In the genomic region with DNA sequence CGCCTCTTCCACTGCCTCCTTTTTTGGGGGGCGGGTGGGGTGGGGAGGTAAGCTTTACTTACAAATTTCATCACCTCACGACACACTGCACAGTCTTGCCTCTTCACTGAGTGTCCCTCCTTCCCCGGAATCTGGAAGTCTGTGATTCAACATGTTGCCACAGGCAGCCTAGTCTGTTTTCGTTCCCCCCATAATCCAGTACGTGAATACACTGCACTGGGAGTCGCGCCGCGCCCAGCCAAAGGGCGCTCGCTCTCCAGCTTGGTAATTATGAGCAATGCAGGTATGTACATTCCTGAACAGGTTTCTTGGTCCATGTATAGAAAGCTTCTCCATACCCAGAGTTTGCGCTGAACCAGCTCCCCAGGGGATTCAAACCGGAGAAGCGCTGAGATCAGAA, we compare ENCODE assay signal across 14 mouse cellular contexts. TPM values are rescaled to one million over a fixed set of nuclear protein-coding genes. Genes with fewer than 3 reads are reported as not detected.
DNase-seq lines count a peak whose midpoint lies in the region; ATAC-seq and TF ChIP-seq lines count a peak whose summit lies in the region.
"Had no signal": no experiment of that assay in that cellular context is flagged by ENCODE, and none has a peak within 500 bp of the region (broad histone marks: within the 10 kb centered on the region; RNA-seq: fewer than 3 reads in every experiment).

No protein-coding gene starts in this region.

- H3K27me3 ChIP-seq in intestine, embryonic 16.5 days (replicated peaks; ENCODE audit: control insufficient read depth, insufficient read depth, low read length) = no peaks in the 10 kb centered on the region
- no peaks in the 10 kb centered on the region for H3K27me3 ChIP-seq in intestine, postnatal 0 days (replicated peaks; ENCODE audit: control insufficient read depth, insufficient read depth, low read length)
- H3K27me3 ChIP-seq in embryonic facial prominence, embryonic 14.5 days (replicated peaks; ENCODE audit: control insufficient read depth, insufficient read depth, low read length) = no peaks in the 10 kb centered on the region
- no peaks in the 10 kb centered on the region for H3K27me3 ChIP-seq in stomach, embryonic 16.5 days (ENCODE audit: control insufficient read depth, insufficient read depth, low read length)

- no peak overlapping the region for H3K4me3 ChIP-seq in intestine, embryonic 16.5 days (ENCODE audit: low read length)
- no peak overlapping the region for H3K4me3 ChIP-seq in intestine, postnatal 0 days (ENCODE audit: low read depth, low read length)
- H3K4me3 ChIP-seq in embryonic facial prominence, embryonic 14.5 days (ENCODE audit: low read depth, low read length) = no peak overlapping the region
- H3K4me3 ChIP-seq in stomach, embryonic 16.5 days (replicated peaks; ENCODE audit: low read length) = no peak overlapping the region
- H3K4me3 ChIP-seq: megakaryocyte, embryonic 14.5 days had no signal

- H3K27ac ChIP-seq in intestine, embryonic 16.5 days (ENCODE audit: low read length) = no peak overlapping the region
- H3K27ac ChIP-seq in intestine, postnatal 0 days (ENCODE audit: low read depth, low read length) = no peak overlapping the region
- H3K27ac ChIP-seq in embryonic facial prominence, embryonic 14.5 days (replicated peaks; ENCODE audit: low read depth, low read length) = peak overlapping the region; percentile 4; the same call in 1 of the 2 replicates
- H3K27ac ChIP-seq in stomach, embryonic 16.5 days (ENCODE audit: low read length) = peak overlapping the region; percentile 76

- H3K4me2 ChIP-seq in intestine, embryonic 16.5 days (ENCODE audit: low read depth, low read length) = no peak overlapping the region
- H3K4me2 ChIP-seq in intestine, postnatal 0 days (replicated peaks; ENCODE audit: low read depth) = no peak overlapping the region
- peak overlapping the region; percentile 34 for H3K4me2 ChIP-seq in embryonic facial prominence, embryonic 14.5 days (ENCODE audit: low read depth, low read length)
- H3K4me2 ChIP-seq in stomach, embryonic 16.5 days (ENCODE audit: low read depth, low read length) = no peak overlapping the region

- no peaks in the 10 kb centered on the region for H3K9me3 ChIP-seq in intestine, embryonic 16.5 days (ENCODE audit: control insufficient read depth, low read length)
- no peaks in the 10 kb centered on the region for H3K9me3 ChIP-seq in intestine, postnatal 0 days (ENCODE audit: control insufficient read depth)
- H3K9me3 ChIP-seq in embryonic facial prominence, embryonic 14.5 days (ENCODE audit: control insufficient read depth, low read length) = 0 out of 2 replicates have a peak, but pooled peaks cover 6% of the 10 kb centered on the region
- no peaks in the 10 kb centered on the region for H3K9me3 ChIP-seq in stomach, embryonic 16.5 days (replicated peaks; ENCODE audit: control insufficient read depth, low read length)
- H3K9me3 ChIP-seq: G1E had no signal

- WGBS in intestine, embryonic 16.5 days = 47% methylated on average over 15 of the region's 15 CpGs
- WGBS in intestine, postnatal 0 days = 40% methylated on average over 15 of the region's 15 CpGs
- WGBS in embryonic facial prominence, embryonic 14.5 days = 42% methylated on average over 15 of the region's 15 CpGs
- 43% methylated on average over 15 of the region's 15 CpGs for WGBS in stomach, embryonic 16.5 days

- peak; percentile 73 for DNase-seq in R1 (ENCODE audit: low read depth, low spot score)
- DNase-seq in embryonic facial prominence, embryonic 14.5 days (ENCODE audit: low spot score) = peak; percentile 84
- no peak for DNase-seq in cerebellum, adult 9-11 months
- DNase-seq: cerebellum, adult 2 months; forebrain, postnatal 0 days; liver, postnatal 0 days; right cerebral cortex, postnatal 25 days; thymus, postnatal 14 days had no signal

- no peak for TF ChIP-seq CTCF in intestine, postnatal 0 days (IDR thresholded peaks at IDR 0.05; ENCODE audit: low read depth)

- H3K4me1 ChIP-seq in intestine, embryonic 16.5 days (ENCODE audit: control insufficient read depth, insufficient read depth, low read length) = no peaks in the 10 kb centered on the region
- H3K4me1 ChIP-seq in intestine, postnatal 0 days (replicated peaks; ENCODE audit: control insufficient read depth, insufficient read depth, low read length) = no peaks in the 10 kb centered on the region
- no peaks in the 10 kb centered on the region for H3K4me1 ChIP-seq in embryonic facial prominence, embryonic 14.5 days (ENCODE audit: control insufficient read depth, insufficient read depth, low read length)
- H3K4me1 ChIP-seq in stomach, embryonic 16.5 days (ENCODE audit: control insufficient read depth, insufficient read depth, low read length) = no peaks in the 10 kb centered on the region
- H3K4me1 ChIP-seq: megakaryocyte, embryonic 14.5 days had no signal

- H3K36me3 ChIP-seq in intestine, embryonic 16.5 days (ENCODE audit: control insufficient read depth, insufficient read depth, low read length) = peaks cover 8% of the 10 kb centered on the region
- H3K36me3 ChIP-seq in intestine, postnatal 0 days (ENCODE audit: control insufficient read depth, insufficient read depth) = no peaks in the 10 kb centered on the region
- H3K36me3 ChIP-seq in embryonic facial prominence, embryonic 14.5 days (ENCODE audit: control insufficient read depth, insufficient read depth, low read length) = peaks cover 7% of the 10 kb centered on the region; the same call in 1 of the 2 replicates
- no peaks in the 10 kb centered on the region for H3K36me3 ChIP-seq in stomach, embryonic 16.5 days (ENCODE audit: control insufficient read depth, insufficient read depth, low read length)

- peak; percentile 53; the same call in 1 of the 2 replicates for ATAC-seq in intestine, embryonic 16.5 days
- ATAC-seq in intestine, postnatal 0 days = no peak
- peak; percentile 74 for ATAC-seq in embryonic facial prominence, embryonic 14.5 days (ENCODE audit: low read depth)
- peak; percentile 79; the same call in 1 of the 2 replicates for ATAC-seq in stomach, embryonic 16.5 days (ENCODE audit: insufficient read depth, low FRiP score)
- ATAC-seq in granulocyte monocyte progenitor cell, adult 5-6 weeks (replicated peaks; ENCODE audit: poor library complexity, severe bottlenecking) = no peak
- ATAC-seq: forebrain, postnatal 0 days; liver, postnatal 0 days had no signal

- no peak overlapping the region for H3K9ac ChIP-seq in intestine, embryonic 16.5 days (ENCODE audit: low read depth, low read length)
- no peak overlapping the region for H3K9ac ChIP-seq in intestine, postnatal 0 days (ENCODE audit: low read depth, low read length)
- H3K9ac ChIP-seq in embryonic facial prominence, embryonic 14.5 days (ENCODE audit: low read depth, low read length) = no peak overlapping the region
- peak overlapping the region; percentile 43; the same call in 1 of the 2 replicates for H3K9ac ChIP-seq in stomach, embryonic 16.5 days (ENCODE audit: low read length)
- H3K9ac ChIP-seq: forebrain, postnatal 0 days; liver, postnatal 0 days had no signal

RNA-seq across cellular contexts. Expression of a gene that starts 35.4 kb away (rescaled TPM):
- 26.9 and 30.6 TPM in 2 replicates for polyA plus RNA-seq in intestine, embryonic 16.5 days (2015; fragmentation: Nextera tagmentation; extraction: Ambion mirVana)
- polyA plus RNA-seq in intestine, postnatal 0 days (2015; fragmentation: Nextera tagmentation; extraction: Ambion mirVana) = 10.7 and 12.9 TPM in 2 replicates
- polyA plus RNA-seq in embryonic facial prominence, embryonic 14.5 days (2014; fragmentation: Nextera tagmentation; extraction: Ambion mirVana) = 39.0 and 41.9 TPM in 2 replicates
- polyA plus RNA-seq in stomach, embryonic 16.5 days (2015; fragmentation: Nextera tagmentation; extraction: Ambion mirVana) = 35.6 and 37.9 TPM in 2 replicates
- 15.3 and 23.4 TPM in 2 replicates for total RNA-seq in granulocyte monocyte progenitor cell, adult 5-6 weeks (2014; fragmentation: Nextera tagmentation)
- 23.2 and 31.8 TPM in 2 replicates for total RNA-seq in granulocyte monocyte progenitor cell, adult 5-6 weeks (2017)

Comparison
In these comparisons a context has a peak if more than half of its experiments do, and no peak if none do; other contexts are left out.
1. ATAC-seq: peak in intestine, embryonic 16.5 days (single experiment), embryonic facial prominence, embryonic 14.5 days (single experiment) and stomach, embryonic 16.5 days (single experiment); none in intestine, postnatal 0 days (single experiment) and granulocyte monocyte progenitor cell, adult 5-6 weeks (single experiment).
2. H3K27ac ChIP-seq: peak in embryonic facial prominence, embryonic 14.5 days (single experiment) and stomach, embryonic 16.5 days (single experiment); none in intestine, embryonic 16.5 days (single experiment) and intestine, postnatal 0 days (single experiment).